Mouse (Mus musculus) neural tube, embryonic 14.5 days (tissue): ENCODE data around the gene Slc6a6. TPM values are rescaled to one million over a fixed set of nuclear protein-coding genes. Genes with fewer than 3 reads are reported as not detected.
A peak's percentile ranks its signal among the peaks of the same experiment; 100 is the strongest.

Experiments used
- ATAC-seq: fragments of 200-750 bp; cut with Nextera tagmentation; 2 replicates; pipeline ENCODE4 v1.8.0; 2017; ENCODE audit warnings: low read depth, mild to moderate bottlenecking, moderate TSS enrichment, moderate library complexity
- H3K27ac ChIP-seq: fragments of 300-500 bp; sonication (generic); 2 replicates; pipeline ENCODE4 v1.5.1; 2014; ENCODE audit warnings: low read depth, mild to moderate bottlenecking, control low read depth, low read length, moderate library complexity, mixed read lengths
- H3K27me3 ChIP-seq: fragments of 300-500 bp; sonication (generic); 2 replicates; pipeline ENCODE4 v1.6.1; 2014; ENCODE audit warnings: low read length; ENCODE audit not compliant: control insufficient read depth, insufficient read depth
- H3K36me3 ChIP-seq: fragments of 300-500 bp; sonication (generic); 2 replicates; pipeline ENCODE4 v1.6.1; 2014; ENCODE audit warnings: low read length, mixed read lengths; ENCODE audit not compliant: control insufficient read depth, insufficient read depth
- H3K4me1 ChIP-seq: fragments of 300-500 bp; sonication (generic); 2 replicates; pipeline ENCODE4 v1.6.1; 2014; ENCODE audit warnings: low read length; ENCODE audit not compliant: control insufficient read depth, insufficient read depth
- H3K4me2 ChIP-seq: fragments of 300-500 bp; sonication (generic); 2 replicates; pipeline ENCODE4 v1.6.1; 2014; ENCODE audit warnings: mild to moderate bottlenecking, low read depth, low read length, control low read depth
- H3K4me3 ChIP-seq: fragments of 300-500 bp; sonication (generic); 2 replicates; pipeline ENCODE4 v1.5.1; 2014; ENCODE audit warnings: low read depth, low read length, control low read depth, mixed read lengths
- H3K9ac ChIP-seq: fragments of 300-500 bp; sonication (generic); replicated peaks from 2 replicates; pipeline ENCODE4 v1.6.1; 2014; ENCODE audit warnings: low read depth, mild to moderate bottlenecking, control low read depth, low read length, mixed read lengths
- H3K9me3 ChIP-seq: fragments of 300-500 bp; sonication (generic); 2 replicates; pipeline ENCODE4 v1.6.1; 2016; ENCODE audit warnings: low read length; ENCODE audit not compliant: control insufficient read depth
- WGBS: fragments of 180-500 bp; shearing (Covaris S2); extraction: QIAGEN DNeasy Blood & Tissue Kit; methylation state at CpG from one replicate; pipeline ENCODE4 v1.1.7; 2014; 5-methylcytosine and 5-hydroxymethylcytosine counted together
- polyA plus RNA-seq: library from polyadenylated mRNA; unstranded; fragments of >200 nt; fragmentation: Nextera tagmentation; extraction: Ambion mirVana; gene quantifications from 2 replicates; pipeline ENCODE4 v1.2.1, GENCODE M21; 2014

Slc6a6 gene
- polyA plus RNA-seq, 1 experiment from 2014 or later = 100 TPM

DNA sequence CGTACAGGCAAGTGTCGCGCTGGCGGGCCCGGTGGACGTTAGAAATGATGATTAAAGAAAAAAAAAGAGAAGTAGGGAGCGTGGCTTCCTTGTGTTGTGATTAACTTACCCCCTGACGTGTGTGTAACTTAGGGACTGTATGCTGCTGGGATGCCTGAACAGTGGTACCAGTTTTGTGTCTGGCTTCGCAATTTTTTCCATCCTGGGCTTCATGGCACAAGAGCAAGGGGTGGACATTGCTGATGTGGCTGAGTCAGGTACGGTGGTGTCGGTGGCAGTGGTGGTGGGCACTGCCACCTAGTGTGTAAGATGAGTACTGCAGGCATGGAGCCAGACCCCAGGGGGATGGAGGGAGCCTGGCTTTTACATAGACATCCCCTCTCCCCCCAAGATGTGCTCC lies 57.2 kb downstream of the Slc6a6 start:
- no peak overlapping the region for H3K27ac ChIP-seq
- no peak overlapping the region for H3K4me2 ChIP-seq
- H3K4me1 ChIP-seq = no peaks in the 10 kb centered on the region
- 64% methylated on average over 11 of the region's 11 CpGs for WGBS
- H3K36me3 ChIP-seq = peaks cover 32% of the 10 kb centered on the region; the same call in 1 of the 2 replicates
- peak; percentile 68 for ATAC-seq
- no peak overlapping the region for H3K9ac ChIP-seq
- H3K9me3 ChIP-seq = no peaks in the 10 kb centered on the region
- H3K27me3 ChIP-seq = no peaks in the 10 kb centered on the region
- H3K4me3 ChIP-seq = no peak overlapping the region

- Histone ChIP-seq H3K4me3 (no peak overlapping the region), H3K4me2 (no peak overlapping the region), H3K36me3 (peaks cover 25% of the 10 kb centered on the region; the same call in 1 of the 2 replicates), H3K4me1 (no peaks in the 10 kb centered on the region), H3K9ac (no peak overlapping the region), H3K9me3 (no peaks in the 10 kb centered on the region), H3K27me3 (no peaks in the 10 kb centered on the region), H3K27ac (no peak overlapping the region)
- 55% methylated on average over 3 of the region's 3 CpGs for WGBS
- no peak for ATAC-seq
These were observed 58.6 kb downstream of the Slc6a6 start for GRCm38 (mm10) chr6:91742466-91742865.

- WGBS = 79% methylated on average over 8 of the region's 8 CpGs
- peaks cover 19% of the 10 kb centered on the region; the same call in 1 of the 2 replicates for H3K36me3 ChIP-seq
- H3K9me3 ChIP-seq = no peaks in the 10 kb centered on the region
- no peak for ATAC-seq
- H3K27ac ChIP-seq = no peak overlapping the region
- no peak overlapping the region for H3K4me3 ChIP-seq
- H3K27me3 ChIP-seq = no peaks in the 10 kb centered on the region
- no peaks in the 10 kb centered on the region for H3K4me1 ChIP-seq
- no peak overlapping the region for H3K4me2 ChIP-seq
- no peak overlapping the region for H3K9ac ChIP-seq
These were observed 59.1 kb downstream of the Slc6a6 start for GRCm38 (mm10) chr6:91742995-91743394.

GRCm38 (mm10) chr6:91743886-91744285 lies 60.0 kb downstream of the Slc6a6 start:
- no peak for ATAC-seq
- peaks cover 25% of the 10 kb centered on the region for H3K36me3 ChIP-seq
- WGBS = 43% methylated on average over 4 of the region's 4 CpGs
- H3K4me2 ChIP-seq = no peak overlapping the region
- H3K27me3 ChIP-seq = no peaks in the 10 kb centered on the region
- no peak overlapping the region for H3K4me3 ChIP-seq
- no peaks in the 10 kb centered on the region for H3K9me3 ChIP-seq
- H3K27ac ChIP-seq = no peak overlapping the region
- no peaks in the 10 kb centered on the region for H3K4me1 ChIP-seq
- H3K9ac ChIP-seq = no peak overlapping the region

- H3K4me2 ChIP-seq = no peak overlapping the region
- no peak overlapping the region for H3K4me3 ChIP-seq
- H3K36me3 ChIP-seq = peaks cover 27% of the 10 kb centered on the region
- WGBS = 77% methylated on average over 3 of the region's 3 CpGs
- no peak for ATAC-seq
- no peaks in the 10 kb centered on the region for H3K27me3 ChIP-seq
- H3K4me1 ChIP-seq = no peaks in the 10 kb centered on the region
- no peak overlapping the region for H3K9ac ChIP-seq
- H3K27ac ChIP-seq = no peak overlapping the region
- H3K9me3 ChIP-seq = no peaks in the 10 kb centered on the region
These were observed 61.4 kb downstream of the Slc6a6 start for GRCm38 (mm10) chr6:91745246-91745645.

- peaks cover 26% of the 10 kb centered on the region for H3K36me3 ChIP-seq
- no peak for ATAC-seq
- 28% methylated on average over 7 of the region's 7 CpGs for WGBS
These were observed 62.2 kb downstream of the Slc6a6 start for GRCm38 (mm10) chr6:91745947-91746582.

DNA sequence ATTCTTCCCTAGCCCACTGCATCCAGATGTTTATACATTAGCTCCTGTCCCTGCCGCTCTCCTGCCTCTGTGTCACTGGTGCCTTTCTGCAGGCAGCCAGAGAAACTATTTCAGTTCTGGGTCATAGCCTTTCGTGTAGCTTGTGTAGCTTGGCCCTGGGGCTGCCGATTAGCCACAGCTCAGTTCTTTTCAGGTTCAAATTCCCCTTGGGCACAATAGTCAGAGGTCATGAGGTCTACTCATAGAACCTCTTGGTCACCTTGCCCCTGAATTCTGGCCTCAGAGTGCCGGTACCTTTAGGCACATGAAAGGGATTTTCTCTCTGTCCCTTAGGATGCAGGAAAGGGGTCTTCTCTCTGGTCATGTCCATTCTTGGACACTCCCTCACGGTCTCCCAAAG lies 62.9 kb downstream of the Slc6a6 start:
- WGBS = 60% methylated on average over 5 of the region's 5 CpGs
- Histone ChIP-seq H3K36me3 (peaks cover 26% of the 10 kb centered on the region), H3K4me2 (no peak overlapping the region), H3K4me3 (no peak overlapping the region), H3K4me1 (no peaks in the 10 kb centered on the region), H3K9ac (no peak overlapping the region), H3K9me3 (no peaks in the 10 kb centered on the region), H3K27me3 (no peaks in the 10 kb centered on the region), H3K27ac (no peak overlapping the region)
- ATAC-seq = no peak

More at GRCm38 (mm10) chr6:91745947-91746582, 62.2 kb downstream of the Slc6a6 start:
- Histone ChIP-seq H3K9me3 (no peaks in the 10 kb centered on the region), H3K9ac (no peak overlapping the region), H3K27ac (no peak overlapping the region), H3K4me2 (no peak overlapping the region), H3K27me3 (no peaks in the 10 kb centered on the region), H3K4me1 (no peaks in the 10 kb centered on the region), H3K4me3 (no peak overlapping the region)

DNA sequence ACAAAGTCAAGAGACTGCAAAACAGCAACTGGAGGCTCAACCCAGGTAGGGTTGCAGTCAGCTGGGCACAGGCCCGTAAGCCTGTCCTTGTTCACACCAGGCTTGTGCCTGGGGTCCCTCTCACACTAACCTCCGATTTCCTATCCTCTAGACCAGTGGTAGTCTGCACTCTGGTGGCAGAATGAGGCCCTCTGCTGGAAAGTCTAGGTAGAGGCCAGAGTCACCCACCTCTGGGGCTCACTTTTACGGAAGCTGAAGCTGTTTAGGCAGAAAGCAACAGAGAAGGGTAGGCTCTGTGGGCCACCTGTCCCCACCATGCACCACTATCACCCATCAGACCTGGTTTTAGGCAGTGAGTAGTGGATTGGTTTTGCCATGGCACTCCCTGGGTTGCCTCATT lies 67.1 kb downstream of the Slc6a6 start:
- Histone ChIP-seq H3K36me3 (peaks cover 26% of the 10 kb centered on the region), H3K4me1 (no peaks in the 10 kb centered on the region), H3K9me3 (no peaks in the 10 kb centered on the region), H3K27me3 (no peaks in the 10 kb centered on the region), H3K9ac (no peak overlapping the region), H3K27ac (no peak overlapping the region), H3K4me3 (no peak overlapping the region), H3K4me2 (no peak overlapping the region)
- ATAC-seq = no peak
- WGBS = 78% methylated on average over 3 of the region's 3 CpGs

DNA sequence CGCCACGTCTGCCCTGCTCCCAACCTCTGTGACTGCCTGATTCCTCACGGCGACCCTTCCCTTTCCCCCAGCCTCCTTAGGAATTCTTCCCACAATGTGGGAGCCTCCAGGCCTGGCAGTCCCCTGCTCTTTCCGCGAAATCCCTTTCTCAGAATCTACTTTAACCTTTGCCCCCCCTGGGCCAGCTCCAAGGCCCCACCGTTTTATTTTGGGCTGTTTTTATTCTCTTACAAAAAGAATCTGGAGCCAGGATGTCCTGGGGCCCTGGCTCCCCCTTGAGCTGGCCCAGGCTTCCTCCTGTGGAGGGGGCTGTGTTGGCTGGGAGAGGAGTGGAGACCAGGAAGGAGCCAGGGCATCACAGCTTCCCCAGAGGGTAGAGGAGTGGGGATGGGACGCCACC lies 69.0 kb downstream of the Slc6a6 start:
- no peaks in the 10 kb centered on the region for H3K9me3 ChIP-seq
- no peak overlapping the region for H3K4me3 ChIP-seq
- H3K4me1 ChIP-seq = no peaks in the 10 kb centered on the region
- H3K4me2 ChIP-seq = no peak overlapping the region
- no peaks in the 10 kb centered on the region for H3K27me3 ChIP-seq
- WGBS = 54% methylated on average over 8 of the region's 8 CpGs
- peaks cover 33% of the 10 kb centered on the region for H3K36me3 ChIP-seq
- no peak overlapping the region for H3K27ac ChIP-seq
- H3K9ac ChIP-seq = no peak overlapping the region
- no peak for ATAC-seq
